Mouse (Mus musculus): ENCODE data around the gene Zfp69.

The Zfp69 gene

DNA sequence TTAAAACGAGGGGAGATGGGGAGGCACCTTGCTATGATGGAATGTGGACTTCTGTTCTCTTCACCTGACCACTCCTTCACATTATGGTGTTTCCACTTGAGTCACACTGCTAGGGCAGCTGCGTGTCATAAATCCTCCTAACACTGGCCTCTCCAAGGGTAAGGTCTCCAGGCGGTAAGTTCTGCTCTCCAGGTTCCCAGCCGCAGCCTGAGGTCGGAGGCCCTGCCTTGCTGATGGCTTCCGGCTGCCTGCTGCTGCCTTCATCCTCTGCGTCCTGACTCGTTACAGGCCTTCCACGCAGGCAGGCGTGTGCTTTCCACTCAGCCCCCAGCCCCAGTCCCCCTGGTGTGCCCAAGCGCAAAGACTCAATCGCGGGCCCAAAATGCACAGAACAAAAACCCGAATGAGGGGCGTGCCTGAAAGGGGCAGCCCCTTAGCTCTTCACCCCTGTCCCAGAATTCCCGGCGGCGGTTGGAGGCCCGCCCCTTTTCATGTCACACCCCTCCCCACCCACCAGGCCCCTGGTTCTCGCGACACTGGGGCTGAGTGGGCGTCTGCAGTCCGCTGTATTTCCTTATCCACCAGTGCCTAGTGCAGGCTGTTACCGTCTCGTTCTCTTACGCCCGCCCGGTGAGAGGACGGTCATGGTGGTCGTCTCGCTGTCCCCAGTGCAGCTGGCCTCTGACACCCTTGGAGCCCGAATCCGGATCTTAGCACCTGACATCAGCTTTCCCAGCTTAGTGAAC is 26.8 kb downstream of the Zfp69 start, which contains the start of gene Exo5:
Gene Exo5, minus strand, starts transcription at position 464 of the 746 bp plus-strand sequence.
- peak; percentile 99 for DNase-seq

DNA sequence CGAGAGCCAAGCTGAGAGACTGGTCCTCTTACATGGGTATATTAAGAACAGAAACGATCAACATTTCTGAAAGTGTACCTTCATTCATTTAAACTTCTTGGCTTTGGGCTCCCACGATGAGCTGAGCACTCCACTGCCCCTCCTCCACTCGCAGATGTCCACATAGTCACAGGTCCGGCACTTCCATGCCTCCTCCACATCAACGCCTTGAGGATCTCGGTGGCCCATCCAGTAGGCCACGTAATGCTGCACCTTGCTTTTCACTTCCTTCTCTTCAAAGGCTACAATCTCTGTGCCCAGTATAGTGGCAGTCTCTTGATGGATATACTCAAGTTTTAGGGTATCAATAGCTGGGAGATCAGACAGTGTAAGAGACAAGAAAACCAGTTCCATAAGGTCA is 30.0 kb downstream of the Zfp69 start:
- DNase-seq: peak; percentile 80

DNA sequence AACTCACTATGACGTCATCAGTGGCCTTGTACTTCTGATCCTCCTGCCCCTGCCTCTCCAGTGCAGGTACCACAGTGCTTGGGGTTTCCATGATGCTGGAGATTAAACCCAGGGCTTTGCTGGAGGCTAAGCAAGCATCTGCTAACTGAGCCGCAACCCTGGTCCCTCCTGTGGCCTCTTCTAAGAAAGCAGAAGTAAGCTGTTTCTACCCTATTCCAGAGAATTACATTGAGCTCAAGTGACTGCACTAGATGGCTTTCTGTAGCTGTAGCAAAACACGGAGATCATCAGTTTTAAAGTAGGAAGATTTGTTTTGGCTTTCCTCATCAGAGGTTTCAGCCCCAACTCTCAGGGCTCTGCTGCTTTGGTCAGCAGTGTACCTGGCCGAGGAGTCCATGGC is 37.0 kb downstream of the Zfp69 start:
- DNase-seq: peak; percentile 77

DNA sequence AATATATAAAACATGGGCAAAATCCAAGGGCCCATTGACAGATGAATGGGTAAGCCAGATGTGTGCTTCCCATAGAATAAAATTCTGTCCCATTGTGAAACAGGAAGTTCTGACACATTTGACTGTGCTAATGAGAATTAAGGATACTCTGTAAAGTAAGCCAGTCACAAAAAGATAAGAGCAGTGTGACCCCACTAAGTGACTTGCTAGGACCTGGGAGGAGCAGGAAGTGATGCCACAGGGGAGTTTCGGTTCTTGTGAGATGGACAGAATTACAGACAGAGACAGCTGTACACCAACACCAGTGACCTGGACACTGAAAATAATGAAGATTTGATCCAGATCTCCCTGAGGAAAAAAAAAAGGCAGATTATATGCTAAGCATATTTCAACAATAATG is 37.6 kb downstream of the Zfp69 start:
- peak; percentile 66 for DNase-seq

DNA sequence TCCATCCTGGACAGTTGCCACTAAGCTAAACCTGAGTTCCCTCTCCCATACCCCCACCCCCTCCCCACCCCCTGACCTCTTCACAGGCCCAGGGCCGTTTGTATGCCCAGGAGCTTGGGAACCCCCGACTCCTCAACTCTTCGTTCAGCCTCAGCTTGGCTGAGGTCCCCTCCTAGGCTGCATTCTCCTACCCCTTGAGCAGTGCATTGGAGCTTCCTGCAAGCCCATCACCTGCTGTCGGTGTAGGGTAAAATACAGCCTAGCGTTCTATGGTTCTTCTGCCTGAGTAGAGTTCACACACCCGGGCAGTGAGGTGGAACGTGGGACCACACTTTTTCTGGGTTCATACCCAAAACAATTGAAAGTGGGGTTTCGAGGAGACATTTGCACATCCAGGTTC is 38.1 kb downstream of the Zfp69 start:
- peak; percentile 69 for DNase-seq

DNA sequence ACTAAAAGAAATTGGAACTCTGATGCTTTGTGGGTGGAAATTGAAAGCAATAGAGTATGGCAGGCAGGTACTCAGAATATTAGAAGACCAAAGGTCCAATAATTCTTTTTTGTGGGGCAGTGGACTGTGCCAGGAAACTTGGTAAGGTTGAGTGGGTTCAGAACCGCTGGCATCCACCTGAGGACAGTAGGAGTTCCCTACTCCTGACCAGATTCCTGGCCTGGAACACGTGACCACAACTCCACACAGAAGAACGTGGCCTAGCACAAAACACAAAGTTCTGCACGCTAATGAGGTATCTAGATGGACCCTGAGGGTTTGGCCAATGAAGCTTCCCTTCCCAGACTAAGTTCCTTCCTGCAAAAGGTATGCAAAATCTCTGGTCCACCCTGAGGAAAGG is 38.6 kb downstream of the Zfp69 start:
- DNase-seq: peak; percentile 48

DNA sequence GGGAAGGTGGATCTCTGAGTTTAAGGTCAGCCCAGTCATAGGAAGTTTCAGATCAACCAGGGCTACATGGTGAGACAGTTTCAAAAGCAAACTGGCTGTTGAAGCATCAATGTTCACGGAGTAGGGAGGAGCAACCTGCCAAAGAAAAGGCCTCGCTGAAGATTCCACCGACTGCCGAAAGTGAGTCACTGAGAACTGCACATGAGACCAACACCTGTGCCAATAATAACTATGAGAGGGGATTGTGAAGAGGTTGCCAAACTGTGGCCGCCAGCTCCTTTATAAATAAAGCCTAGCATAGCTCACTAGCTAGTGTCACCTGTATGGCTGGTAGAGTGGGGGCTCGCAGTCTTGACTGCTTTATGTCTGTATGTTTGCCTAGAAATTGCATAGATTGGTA is 40.4 kb downstream of the Zfp69 start:
- peak; percentile 61 for DNase-seq

DNA sequence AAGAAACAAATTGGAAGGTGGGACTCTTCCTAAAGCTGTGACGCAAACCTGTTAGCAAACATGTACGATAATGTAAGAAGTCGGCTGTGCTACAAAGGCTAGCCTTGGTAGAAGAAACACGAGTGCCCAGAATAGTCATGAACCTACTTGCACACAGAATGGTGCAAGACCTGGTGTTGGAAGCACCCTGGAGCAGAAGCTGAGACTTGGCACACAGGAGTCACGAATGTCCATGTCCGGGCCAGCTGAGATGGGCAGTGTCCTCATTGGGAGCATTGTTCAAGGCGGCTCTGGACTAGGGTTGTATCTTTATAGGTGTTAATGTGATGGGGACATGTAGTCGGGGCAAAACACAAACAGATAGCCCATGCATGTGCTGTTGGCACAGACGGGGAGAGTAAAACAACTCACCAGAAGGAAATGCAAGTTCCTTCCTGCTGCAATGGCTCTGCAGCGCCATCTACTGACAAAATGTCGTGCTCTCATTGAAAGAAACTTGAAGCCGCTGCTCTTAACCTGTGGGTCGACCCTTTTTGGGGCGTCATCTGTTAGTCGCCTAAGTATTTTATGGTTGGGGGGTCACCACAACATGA is 41.8 kb downstream of the Zfp69 start:
- peak; percentile 66 for DNase-seq

DNA sequence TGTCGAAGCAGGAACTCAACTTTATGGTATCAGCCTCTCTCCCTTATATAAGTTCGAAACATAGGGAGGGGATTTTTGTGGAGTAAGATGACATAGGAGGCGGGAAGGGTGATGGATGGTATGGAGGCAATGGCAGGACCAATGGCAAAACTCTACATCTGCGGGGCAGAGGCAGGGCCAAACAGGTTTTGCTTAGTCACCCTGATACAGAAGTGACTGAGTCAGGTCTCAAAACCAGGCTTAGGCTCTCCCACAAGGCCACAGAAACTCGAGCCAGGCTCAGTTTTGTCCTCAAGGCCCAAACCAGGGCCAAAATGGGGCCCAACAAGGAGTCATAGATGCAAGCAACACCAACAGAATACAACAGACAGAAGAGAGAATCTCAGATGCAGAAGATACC is 45.9 kb downstream of the Zfp69 start:
- peak; percentile 15 for DNase-seq

DNA sequence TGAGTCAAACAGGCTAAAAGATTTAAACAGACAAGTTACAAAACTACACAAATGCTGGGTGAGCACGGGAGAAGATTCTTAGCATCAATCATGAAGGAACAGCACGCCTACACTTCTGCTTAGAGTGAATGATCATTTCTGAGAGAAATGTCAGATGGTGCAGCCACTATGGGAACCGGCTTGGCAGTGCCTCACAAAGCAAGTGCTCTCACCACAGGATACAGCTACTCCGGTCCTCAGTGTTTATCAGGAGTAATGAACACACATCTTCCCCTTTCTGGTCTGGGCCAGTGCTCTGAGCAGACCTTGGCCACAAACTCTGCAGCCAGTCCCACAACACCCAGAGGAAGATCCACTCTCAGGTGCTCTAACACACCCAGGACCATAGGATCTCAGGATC is 47.0 kb downstream of the Zfp69 start:
- DNase-seq: peak; percentile 23

DNA sequence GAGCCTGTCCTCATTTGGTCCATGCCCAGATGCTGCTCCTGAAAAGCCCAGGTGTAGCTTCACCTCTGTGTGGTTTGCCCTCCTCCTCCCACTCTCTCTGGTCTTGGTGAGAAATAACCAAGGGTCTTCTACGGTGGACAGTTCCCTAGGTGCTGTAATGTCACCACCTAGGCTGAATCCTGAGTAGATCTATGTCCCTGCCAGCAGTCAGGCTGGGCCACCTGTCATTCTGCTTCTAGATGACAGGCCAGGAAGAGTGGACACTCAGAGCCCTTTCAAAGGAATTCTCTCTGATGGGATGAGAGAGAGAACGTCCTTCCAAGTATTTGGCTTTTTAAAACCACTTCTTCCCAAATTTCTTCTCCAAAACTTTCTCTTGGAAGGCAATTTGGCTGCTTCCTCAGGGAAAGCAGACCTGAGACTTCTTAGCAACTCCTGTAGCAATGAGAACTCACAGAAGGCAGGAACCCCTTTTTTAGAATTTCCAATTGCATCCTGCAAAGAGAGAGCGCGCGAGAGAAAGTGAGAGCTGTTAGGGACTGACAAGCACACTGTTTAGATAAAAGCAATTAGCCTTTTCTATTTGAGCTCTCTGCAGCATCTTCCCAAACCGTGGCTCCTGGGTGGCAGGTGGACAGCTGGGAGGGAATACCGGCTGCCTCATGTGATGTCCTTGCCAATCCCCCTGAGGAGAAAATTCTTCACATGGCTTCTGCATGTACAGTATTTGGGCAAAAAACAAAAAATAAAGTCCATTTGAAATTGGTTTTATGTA is 55.5 kb downstream of the Zfp69 start:
- DNase-seq: peak; percentile 23

DNA sequence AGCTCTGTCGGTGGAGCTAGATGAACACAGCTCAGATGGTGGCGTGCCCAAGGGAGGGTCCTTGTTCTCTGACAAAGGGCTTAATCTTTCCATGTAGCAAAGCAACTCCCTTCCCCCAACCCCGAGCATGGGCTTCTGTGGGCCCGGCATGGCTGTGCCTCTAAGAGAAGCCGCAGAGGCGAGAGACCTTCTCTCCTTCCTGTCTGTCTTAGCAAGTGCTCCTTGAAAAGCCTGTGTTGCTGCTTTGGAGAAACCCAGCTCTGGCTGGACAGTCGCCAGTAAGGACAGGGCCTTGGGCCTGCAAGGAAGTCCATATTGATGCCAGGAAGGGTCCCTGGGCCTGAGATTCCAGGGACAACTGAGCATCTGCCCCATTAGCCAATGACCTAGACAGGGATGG is 56.3 kb downstream of the Zfp69 start:
- peak; percentile 55 for DNase-seq

DNA sequence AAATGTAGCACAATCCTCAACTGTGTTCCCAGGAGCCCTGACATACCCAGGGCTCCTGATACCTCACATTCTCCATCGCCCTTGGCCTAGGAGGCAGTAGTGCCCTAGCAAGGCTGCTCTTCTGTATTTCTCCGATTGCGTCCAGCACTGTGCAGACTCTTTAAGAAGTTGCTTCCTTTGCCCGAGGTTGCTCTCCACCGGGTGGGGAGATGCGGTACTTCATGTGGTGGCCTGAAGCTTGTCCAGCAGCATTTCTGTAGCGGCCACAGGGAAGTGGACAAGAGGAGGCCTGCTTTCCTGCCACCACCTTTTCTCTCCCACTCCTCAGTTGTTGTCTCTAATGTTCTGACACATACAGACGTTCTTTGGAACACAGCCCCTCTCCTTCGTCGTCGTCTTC is 56.9 kb downstream of the Zfp69 start:
- peak; percentile 73 for DNase-seq

DNA sequence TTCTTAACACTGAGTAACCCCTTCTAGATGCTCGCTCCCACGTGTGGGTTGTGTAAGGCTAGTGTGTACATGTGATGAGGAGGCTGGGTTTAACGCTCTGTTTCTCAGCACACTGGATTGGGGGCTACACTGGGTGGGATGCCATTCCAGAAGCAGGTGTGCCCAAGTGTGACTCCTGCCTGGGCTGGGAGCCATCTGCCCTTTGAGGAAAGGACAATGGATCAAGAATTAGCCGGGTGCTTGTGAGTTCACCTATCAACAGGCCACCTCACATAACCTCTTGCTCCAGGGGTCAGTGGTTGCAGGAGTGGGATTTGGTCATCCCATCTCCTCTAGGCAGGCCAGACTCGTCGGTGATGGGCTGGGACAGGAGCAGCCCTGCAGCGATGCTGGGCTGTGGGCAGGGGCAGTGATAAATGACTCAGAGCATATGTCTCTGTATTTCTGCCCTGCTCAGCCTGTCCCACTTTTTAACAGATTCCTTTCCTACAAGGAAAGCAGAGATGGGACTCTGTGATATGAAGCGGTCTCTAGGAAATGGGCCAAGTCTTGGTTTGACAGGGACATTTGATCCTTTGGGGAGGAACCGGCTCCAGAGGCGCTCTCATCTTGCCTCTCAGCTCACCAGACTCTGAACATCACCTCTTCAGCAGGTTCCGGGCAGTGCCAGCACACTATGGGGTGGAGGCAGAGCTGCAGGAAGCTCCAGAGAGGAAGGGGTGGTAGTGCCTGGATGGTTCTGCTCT is 57.7 kb downstream of the Zfp69 start:
- DNase-seq: peak; percentile 70

DNA sequence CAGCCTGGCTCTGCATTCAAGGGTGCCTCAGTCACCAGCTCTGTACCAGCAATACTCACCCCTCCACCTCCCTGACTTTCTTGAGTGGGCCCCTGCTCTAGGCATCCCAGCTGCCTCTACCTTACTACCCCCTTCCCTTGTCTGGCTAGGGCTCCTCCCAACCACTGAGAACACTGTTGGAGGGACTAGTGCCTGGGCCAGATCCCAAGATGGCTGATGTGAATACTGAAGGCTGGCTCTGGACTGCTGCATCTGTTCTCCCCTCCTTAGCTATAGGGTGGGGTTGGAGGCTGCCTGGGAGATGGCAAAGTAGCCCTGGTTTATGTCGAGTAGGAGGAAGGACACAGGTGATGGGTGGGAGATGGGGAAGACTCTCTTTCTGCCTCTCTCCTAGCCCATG is 59.0 kb downstream of the Zfp69 start:
- peak; percentile 83 for DNase-seq

DNA sequence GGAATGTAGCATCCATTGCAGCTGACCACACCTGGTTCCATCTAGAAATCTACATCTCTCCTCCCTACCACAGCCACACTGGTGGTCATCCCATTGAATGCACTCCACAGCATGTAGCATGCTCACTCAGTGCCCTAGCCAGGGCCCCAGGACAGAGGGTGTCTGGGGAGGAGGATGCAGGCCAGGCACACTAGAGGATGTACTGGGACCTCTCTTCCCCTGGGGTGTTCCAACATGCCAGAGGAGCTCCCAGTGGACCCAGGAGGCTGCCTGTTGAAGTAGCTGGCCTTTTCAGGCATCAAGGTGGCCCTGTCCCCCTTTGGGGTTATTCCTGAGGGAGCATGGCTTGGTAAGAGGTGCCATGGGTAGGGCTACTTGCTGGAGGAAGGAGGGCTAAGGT is 59.5 kb downstream of the Zfp69 start:
- peak; percentile 45 for DNase-seq

DNA sequence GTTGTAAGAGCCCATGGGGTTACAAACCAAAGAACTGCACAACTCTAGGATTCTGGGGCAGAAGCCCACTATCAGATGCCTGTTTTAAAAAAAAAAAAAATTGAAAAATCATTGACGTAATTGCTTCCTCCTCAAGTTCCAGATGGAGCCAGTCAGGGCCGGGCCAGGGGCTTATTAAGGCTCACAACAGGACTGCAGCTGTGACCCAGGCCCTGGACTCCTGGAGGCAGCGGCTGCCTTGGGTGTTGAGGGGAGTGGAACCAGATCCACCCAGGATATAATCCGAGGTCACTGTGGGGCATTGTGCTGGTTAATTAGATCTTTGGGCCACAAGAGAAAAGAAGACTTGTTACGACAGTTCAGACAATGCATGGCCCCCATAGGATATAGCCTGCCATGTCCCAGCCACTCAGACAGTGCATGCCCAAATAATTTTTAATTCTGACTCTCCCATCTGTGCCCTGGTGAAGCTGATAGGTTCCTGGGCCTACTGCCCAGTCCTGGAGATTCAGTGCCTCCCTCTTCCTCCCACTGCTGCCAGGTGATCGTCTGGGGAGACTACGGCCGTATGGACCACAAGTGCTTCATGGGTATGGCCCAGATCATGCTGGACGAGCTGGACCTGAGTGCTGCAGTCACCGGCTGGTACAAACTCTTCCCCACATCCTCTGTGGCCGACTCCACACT is 60.6 kb downstream of the Zfp69 start:
- peak; percentile 70 for DNase-seq

DNA sequence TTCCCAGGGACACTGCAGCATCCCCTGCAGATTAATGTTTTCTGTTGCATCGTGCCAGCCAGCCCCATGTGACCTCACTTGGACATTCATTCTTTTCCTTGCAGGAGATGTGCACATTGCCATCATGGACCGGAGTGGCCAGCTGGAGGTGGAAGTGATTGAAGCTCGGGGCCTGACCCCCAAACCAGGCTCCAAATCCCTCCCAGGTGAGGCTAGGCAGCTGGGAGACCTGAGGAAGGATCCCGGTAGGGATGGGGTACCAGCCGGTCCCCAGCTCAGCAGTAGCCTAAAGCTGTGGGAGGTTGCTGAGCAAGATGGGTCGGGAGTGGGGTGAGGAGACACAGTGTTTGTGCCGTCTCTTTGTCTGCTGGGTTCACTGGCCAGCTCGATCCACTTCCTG is 62.6 kb downstream of the Zfp69 start:
- peak; percentile 83 for DNase-seq

DNA sequence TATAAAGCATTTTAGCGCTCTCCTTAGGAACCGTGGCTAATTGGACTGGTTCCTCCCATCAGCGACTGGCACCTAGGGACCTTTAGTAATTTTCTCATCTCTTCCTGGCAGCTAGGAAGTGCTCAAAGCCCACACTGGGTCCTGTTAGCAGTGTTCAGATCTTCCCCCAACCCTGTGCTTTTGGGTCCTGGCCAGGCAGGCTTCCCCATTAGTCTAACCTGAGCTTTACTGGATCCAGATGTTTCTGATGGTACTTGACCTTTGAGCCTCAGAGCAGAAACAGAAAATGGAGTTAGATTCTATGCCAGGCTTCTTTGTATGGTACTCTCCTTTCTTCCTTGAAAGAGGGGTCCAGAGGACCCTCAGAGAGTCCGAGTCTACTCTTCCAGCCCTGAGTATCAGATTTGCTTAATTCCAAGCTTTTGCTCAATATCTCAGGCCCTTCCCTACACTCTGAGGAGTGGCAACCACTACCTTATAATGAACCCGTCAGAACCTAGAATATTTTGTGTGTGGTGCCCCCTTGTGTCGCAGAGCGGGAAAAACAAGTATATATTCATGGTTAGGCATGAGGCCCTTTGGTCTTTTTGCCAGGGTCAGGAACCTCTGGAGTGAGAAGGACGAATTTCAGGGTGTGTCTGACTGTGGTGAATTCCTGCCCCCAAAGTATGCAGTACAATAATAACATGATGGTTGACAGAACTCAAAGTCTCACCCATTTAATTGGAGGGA is 64.0 kb downstream of the Zfp69 start:
- peak; percentile 85 for DNase-seq

DNA sequence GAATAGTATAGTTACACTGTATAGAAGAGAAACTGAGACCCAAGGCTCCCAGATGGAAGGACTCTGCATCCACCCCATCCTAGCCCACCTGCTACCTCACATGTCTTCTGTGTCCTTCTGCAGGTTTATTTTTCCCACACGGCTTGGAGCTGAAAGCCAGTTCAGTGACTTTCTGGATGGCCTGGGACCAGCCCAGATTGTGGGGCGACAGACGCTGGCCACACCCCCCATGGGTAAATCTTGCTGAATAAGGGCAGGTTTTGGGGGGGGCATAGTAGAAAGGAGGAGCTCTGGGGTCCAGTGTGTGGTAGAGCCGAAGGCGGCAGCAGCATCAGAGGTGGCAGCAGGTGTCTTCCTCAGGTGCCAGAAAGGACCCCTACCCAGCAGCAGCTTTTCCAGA is 64.7 kb downstream of the Zfp69 start:
- DNase-seq: peak; percentile 78

DNA sequence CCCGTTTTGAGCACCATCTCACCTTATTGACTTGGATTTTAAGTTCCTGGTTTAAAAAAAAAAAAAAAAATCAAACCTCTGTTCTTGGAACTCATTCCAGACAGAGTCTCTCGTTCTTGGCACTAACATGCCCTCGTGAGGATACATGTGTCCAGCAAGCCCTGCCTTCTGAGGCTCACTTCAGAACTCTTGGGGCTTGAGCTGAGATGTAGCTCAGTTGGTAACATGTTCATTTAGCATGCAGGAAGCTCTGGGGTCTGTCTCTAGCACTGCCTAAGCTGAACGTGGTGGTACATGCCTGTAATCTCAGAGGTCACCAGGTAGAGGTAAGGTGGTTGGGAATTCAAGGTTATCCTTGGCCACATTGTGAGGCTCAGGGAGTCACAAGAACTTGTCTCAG is 65.4 kb downstream of the Zfp69 start:
- peak; percentile 46 for DNase-seq

Measured in heart, adult 11 months (tissue).